Mouse (Mus musculus) limb, embryonic 14.5 days (tissue): Measurements from ENCODE around the gene Polh. TPM values are rescaled to one million over a fixed set of nuclear protein-coding genes. Genes with fewer than 3 reads are reported as not detected.

Experiments used
- ATAC-seq: fragments of 200-750 bp; cut with Nextera tagmentation; 2 replicates; pipeline ENCODE4 v1.8.0; 2017; ENCODE audit warnings: low read depth, moderate number of reproducible peaks, moderate TSS enrichment; ENCODE audit not compliant: low FRiP score
- DNase-seq: peaks from one replicate; pipeline ENCODE4 v3.0.0-alpha.2; 2015; ENCODE audit warnings: low spot score
- H3K27ac ChIP-seq: fragments of 300-500 bp; sonication (generic); replicated peaks from 2 replicates; pipeline ENCODE4 v1.5.1; 2014; ENCODE audit warnings: low read depth, mild to moderate bottlenecking, low read length, moderate library complexity, mixed read lengths
- H3K27me3 ChIP-seq: fragments of 300-500 bp; sonication (generic); 2 replicates; pipeline ENCODE4 v1.6.1; 2014; ENCODE audit warnings: low read length, mixed read lengths; ENCODE audit not compliant: control insufficient read depth, insufficient read depth
- H3K36me3 ChIP-seq: fragments of 300-500 bp; sonication (generic); 2 replicates; pipeline ENCODE4 v1.6.1; 2014; ENCODE audit warnings: mild to moderate bottlenecking, low read length, moderate library complexity, mixed read lengths; ENCODE audit not compliant: control insufficient read depth, insufficient read depth
- H3K4me1 ChIP-seq: fragments of 300-500 bp; sonication (generic); 2 replicates; pipeline ENCODE4 v1.6.1; 2014; ENCODE audit warnings: antibody characterized with exemption, low read length, mixed read lengths; ENCODE audit not compliant: control insufficient read depth, insufficient read depth
- H3K4me2 ChIP-seq: fragments of 300-500 bp; sonication (generic); replicated peaks from 2 replicates; pipeline ENCODE4 v1.6.1; 2014; ENCODE audit warnings: low read depth, mild to moderate bottlenecking, low read length, moderate library complexity; ENCODE audit not compliant: severe bottlenecking
- H3K4me3 ChIP-seq: fragments of 300-500 bp; sonication (generic); replicated peaks from 2 replicates; pipeline ENCODE4 v1.5.1; 2014; ENCODE audit warnings: low read length
- H3K9ac ChIP-seq: fragments of 300-500 bp; sonication (generic); 2 replicates; pipeline ENCODE4 v1.6.1; 2014; ENCODE audit warnings: mild to moderate bottlenecking, low read depth, low read length, moderate library complexity; ENCODE audit not compliant: severe bottlenecking
- H3K9me3 ChIP-seq: fragments of 300-500 bp; sonication (generic); 2 replicates; pipeline ENCODE4 v1.6.1; 2016; ENCODE audit warnings: low read length; ENCODE audit not compliant: control insufficient read depth
- POLR2A ChIP-seq: fragments of 200-500 bp; IDR thresholded peaks from 2 replicates; pipeline ENCODE4 v1.8.0; 2012; ENCODE audit warnings: inconsistent platforms, mild to moderate bottlenecking, moderate library complexity, borderline replicate concordance; ENCODE audit not compliant: insufficient read depth, insufficient read length; ENCODE audit errors: extremely low read depth
- WGBS: fragments of 180-500 bp; shearing (Covaris S2); extraction: QIAGEN DNeasy Blood & Tissue Kit; methylation state at CpG from one replicate; pipeline ENCODE4 v1.1.7; 2014; 5-methylcytosine and 5-hydroxymethylcytosine counted together
- polyA plus RNA-seq, 2 experiments: library from polyadenylated mRNA; depleted of rRNA in 1 of 2; stranded (reverse) in 1 of 2; unstranded in 1 of 2; fragments of >200 nt; fragmentation: Nextera tagmentation in 1 of 2; extraction: Ambion mirVana in 1 of 2; gene quantifications; 2 replicates each; pipeline versions ENCODE4 v1.2.1 to v1.2.3; 2012 to 2014

The Polh gene
- polyA plus RNA-seq, 2 experiments = 9.2 to 15.7 TPM

GRCm38 (mm10) chr17:46168768-46169167 is 33.7 kb downstream of the Polh start:
- WGBS = 97% methylated on average over 5 of the region's 5 CpGs
- ATAC-seq (no peak), DNase-seq (no peak)
- no peak overlapping the region for H3K9ac ChIP-seq
- H3K9me3 ChIP-seq = no peaks in the 10 kb centered on the region
- no peak for TF ChIP-seq POLR2A
- H3K4me1 ChIP-seq = no peaks in the 10 kb centered on the region
- H3K27ac ChIP-seq = no peak overlapping the region
- H3K4me2 ChIP-seq = no peak overlapping the region
- H3K36me3 ChIP-seq = peaks cover 90% of the 10 kb centered on the region
- no peaks in the 10 kb centered on the region for H3K27me3 ChIP-seq
- H3K4me3 ChIP-seq = no peak overlapping the region

- no peak overlapping the region for H3K4me2 ChIP-seq
- no peak for DNase-seq
- H3K4me1 ChIP-seq = no peaks in the 10 kb centered on the region
- no peak overlapping the region for H3K4me3 ChIP-seq
- no peak overlapping the region for H3K9ac ChIP-seq
- H3K36me3 ChIP-seq = peaks cover 89% of the 10 kb centered on the region
- WGBS = 49% methylated on average over 5 of the region's 5 CpGs
- no peaks in the 10 kb centered on the region for H3K27me3 ChIP-seq
- no peak overlapping the region for H3K27ac ChIP-seq
- no peak for TF ChIP-seq POLR2A
- ATAC-seq = 0 out of 2 replicates have a peak, but pooled peaks have one; percentile 20
- H3K9me3 ChIP-seq = no peaks in the 10 kb centered on the region
These were observed 34.1 kb downstream of the Polh start for GRCm38 (mm10) chr17:46168318-46168717.

GRCm38 (mm10) chr17:46167014-46167413 is 35.4 kb downstream of the Polh start:
- no peak overlapping the region for H3K4me3 ChIP-seq
- H3K4me1 ChIP-seq = peaks cover 11% of the 10 kb centered on the region
- H3K27me3 ChIP-seq = no peaks in the 10 kb centered on the region
- peaks cover 76% of the 10 kb centered on the region for H3K36me3 ChIP-seq
- no peak overlapping the region for H3K9ac ChIP-seq
- H3K27ac ChIP-seq = no peak overlapping the region
- ATAC-seq (no peak), DNase-seq (no peak)
- no peaks in the 10 kb centered on the region for H3K9me3 ChIP-seq
- H3K4me2 ChIP-seq = no peak overlapping the region
- 79% methylated on average over 11 of the region's 11 CpGs for WGBS
- TF ChIP-seq POLR2A = no peak

DNA sequence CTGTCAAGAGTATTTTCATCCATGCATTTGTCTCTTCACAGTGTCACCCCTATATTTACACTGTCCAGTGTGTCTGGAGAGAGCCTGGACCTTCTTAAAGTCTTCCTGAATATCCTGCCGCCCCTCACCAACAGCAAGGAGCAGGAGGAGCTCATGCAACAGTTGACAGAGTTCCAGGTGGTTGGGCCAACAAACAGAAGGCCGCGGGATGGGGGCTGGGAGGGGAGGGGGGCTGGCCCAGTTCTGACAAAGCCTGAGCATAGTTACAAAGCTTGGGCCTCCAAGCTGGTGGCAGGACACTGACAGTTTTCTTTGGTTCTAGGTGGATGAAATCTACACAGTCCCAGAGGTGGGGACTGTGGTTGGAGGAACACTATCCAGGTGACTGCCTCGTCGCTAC is 36.2 kb downstream of the Polh start:
- H3K4me3 ChIP-seq = no peak overlapping the region
- H3K9me3 ChIP-seq = no peaks in the 10 kb centered on the region
- no peak for ATAC-seq
- H3K9ac ChIP-seq = no peak overlapping the region
- no peak for TF ChIP-seq POLR2A
- H3K36me3 ChIP-seq = peaks cover 72% of the 10 kb centered on the region
- H3K27me3 ChIP-seq = no peaks in the 10 kb centered on the region
- no peak overlapping the region for H3K27ac ChIP-seq
- WGBS = 88% methylated on average over 5 of the region's 5 CpGs
- peaks cover 16% of the 10 kb centered on the region for H3K4me1 ChIP-seq
- no peak for DNase-seq
- H3K4me2 ChIP-seq = no peak overlapping the region

GRCm38 (mm10) chr17:46165460-46165859 is 37.0 kb downstream of the Polh start:
- Histone ChIP-seq H3K4me1 (peaks cover 16% of the 10 kb centered on the region), H3K4me2 (no peak overlapping the region), H3K36me3 (peaks cover 65% of the 10 kb centered on the region), H3K27me3 (no peaks in the 10 kb centered on the region), H3K4me3 (no peak overlapping the region), H3K9me3 (no peaks in the 10 kb centered on the region), H3K9ac (no peak overlapping the region), H3K27ac (no peak overlapping the region)
- WGBS = 94% methylated on average over 12 of the region's 12 CpGs
- no peak for DNase-seq
- ATAC-seq = no peak
- TF ChIP-seq POLR2A = no peak

GRCm38 (mm10) chr17:46164791-46165190 is 37.7 kb downstream of the Polh start:
- DNase-seq (no peak), ATAC-seq (no peak)
- Histone ChIP-seq H3K9ac (no peak overlapping the region), H3K4me1 (peaks cover 16% of the 10 kb centered on the region), H3K4me3 (no peak overlapping the region), H3K27me3 (no peaks in the 10 kb centered on the region), H3K4me2 (no peak overlapping the region), H3K9me3 (no peaks in the 10 kb centered on the region), H3K27ac (no peak overlapping the region), H3K36me3 (peaks cover 60% of the 10 kb centered on the region)
- 95% methylated on average over 10 of the region's 10 CpGs for WGBS
- no peak for TF ChIP-seq POLR2A
